Mouse (Mus musculus): ENCODE data around the gene Nlrp3.

GRCm38 (mm10) chr11:59514789-59515188, 26.6 kb upstream of the Nlrp3 start:
- TF ChIP-seq CTCF (IDR thresholded peaks at IDR 0.05; ENCODE audit: borderline replicate concordance, extremely low read depth, insufficient read depth, insufficient read length) (no peak), POLR2A (IDR thresholded peaks at IDR 0.05; ENCODE audit: borderline replicate concordance, extremely low read depth, insufficient read depth, insufficient read length, poor library complexity, severe bottlenecking) (no peak)

All from brain, embryonic 14.5 days (tissue).